Mouse (Mus musculus): ENCODE measurements at regions not wholly inside any gene's neighbourhood (a gene's known extent, or its start where the extent isn't known, plus 50 kb on each side); places are given as distances from the start of the nearest gene placed in this dataset.

- no peak for DNase-seq (ENCODE audit: low spot score in 2 of 2)
Observed at GRCm38 (mm10) chr7:111345117-111345516, 262.3 kb upstream of the Eif4g2 start.

GRCm38 (mm10) chr7:111337053-111337452 lies 254.2 kb upstream of the Eif4g2 start:
- DNase-seq (ENCODE audit: low spot score in 2 of 2), result no peak

- peak in 1 of 2 experiments; percentile 32 for DNase-seq (ENCODE audit: low spot score in 2 of 2)
Observed at GRCm38 (mm10) chr7:111322901-111323300, 240.1 kb upstream of the Eif4g2 start.

GRCm38 (mm10) chr7:111319917-111320316 lies 237.1 kb upstream of the Eif4g2 start:
- no peak for DNase-seq (ENCODE audit: low spot score in 2 of 2)

DNA sequence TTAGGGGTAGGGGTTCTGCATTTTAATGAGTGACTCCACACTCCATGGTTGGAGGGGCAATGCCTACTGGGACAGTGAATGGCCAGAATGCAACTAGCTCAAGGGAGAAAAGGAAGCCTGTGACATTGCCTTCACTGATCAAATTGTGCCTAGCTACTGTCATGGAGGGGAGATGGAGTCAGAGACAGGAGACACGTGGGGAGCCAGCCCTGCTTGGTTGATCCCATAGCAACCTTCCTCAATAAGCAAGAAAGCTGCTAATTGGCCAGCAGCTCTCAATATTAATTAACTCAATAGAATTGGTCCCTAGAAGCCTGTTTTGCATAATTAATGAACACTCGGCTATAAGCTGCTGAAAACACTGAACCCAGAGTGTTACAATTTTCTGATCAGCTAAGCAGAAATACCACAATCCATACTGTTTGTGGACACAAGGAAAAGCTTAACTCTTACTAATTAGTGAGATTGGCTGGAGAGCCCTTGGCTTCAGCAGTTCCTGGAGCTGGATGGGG lies 233.7 kb upstream of the Eif4g2 start:
- no peak for DNase-seq (ENCODE audit: low spot score in 2 of 2)

GRCm38 (mm10) chr7:111313921-111314320 lies 231.1 kb upstream of the Eif4g2 start:
- DNase-seq (ENCODE audit: low spot score in 2 of 2), result no peak

GRCm38 (mm10) chr7:111305196-111305595 lies 222.4 kb upstream of the Eif4g2 start:
- no peak for DNase-seq (ENCODE audit: low spot score in 2 of 2)

GRCm38 (mm10) chr7:111301791-111302488 lies 219.1 kb upstream of the Eif4g2 start:
- DNase-seq (ENCODE audit: low spot score in 2 of 2), result peak; percentile 34 to 65

DNA sequence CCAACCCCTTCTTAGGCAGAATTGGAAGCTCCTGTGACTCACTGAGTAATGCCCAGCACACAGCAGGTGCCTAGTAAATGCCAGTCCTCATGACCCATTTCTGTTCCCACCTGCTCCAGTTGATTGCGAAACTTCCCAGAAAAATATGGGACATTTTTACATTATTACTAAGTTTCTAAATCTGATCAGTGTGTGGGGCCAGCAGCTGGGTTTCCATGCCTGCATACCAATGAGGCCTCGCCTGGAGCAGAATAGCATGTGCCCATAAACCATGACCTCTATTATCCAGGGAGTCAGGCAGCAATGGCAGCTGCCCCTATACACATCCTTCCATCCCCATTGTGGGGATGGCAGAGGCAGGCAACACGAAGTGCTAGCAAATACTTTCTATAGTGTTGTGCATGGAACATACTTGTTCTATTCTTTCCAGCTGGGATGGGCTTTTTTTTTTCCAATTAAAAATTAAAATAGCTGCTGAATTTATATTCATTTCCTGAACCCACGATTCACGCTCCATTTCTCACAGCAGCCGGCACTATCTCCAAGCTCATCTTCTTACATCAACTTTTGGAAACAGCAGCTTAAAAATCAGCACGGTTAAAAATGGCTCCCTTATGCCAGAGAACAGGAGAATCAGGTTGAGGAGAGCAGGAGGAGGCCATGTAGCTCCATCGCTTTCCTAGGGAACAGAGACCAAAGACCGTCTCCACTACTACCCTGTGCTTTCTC lies 214.5 kb upstream of the Eif4g2 start:
- peak; percentile 29 to 31 for DNase-seq (ENCODE audit: low spot score in 2 of 2)

- no peak for DNase-seq (ENCODE audit: low spot score in 2 of 2)
Observed at GRCm38 (mm10) chr7:111283411-111283955, 200.7 kb upstream of the Eif4g2 start.

GRCm38 (mm10) chr7:111282314-111282713 lies 199.5 kb upstream of the Eif4g2 start:
- DNase-seq (ENCODE audit: low spot score in 2 of 2), result no peak

DNA sequence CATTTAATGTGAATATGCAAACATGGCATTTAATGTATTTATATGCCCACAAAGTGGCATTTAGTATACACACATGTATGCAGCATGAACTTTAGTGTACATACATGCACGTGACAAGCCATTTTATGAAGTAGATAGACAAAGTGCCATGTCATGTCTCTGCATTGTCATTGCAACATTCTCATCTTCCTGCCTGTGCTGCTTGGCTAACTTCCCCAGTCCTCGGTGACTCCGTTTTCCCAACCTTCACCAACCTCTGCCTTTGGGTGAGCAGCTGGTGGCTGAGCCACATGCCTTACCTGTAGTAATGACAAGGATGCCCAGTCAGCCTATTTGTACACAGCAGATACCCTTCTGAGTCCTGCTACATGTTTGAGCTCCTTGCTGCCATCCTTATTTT lies 194.9 kb upstream of the Eif4g2 start:
- DNase-seq (ENCODE audit: low spot score in 2 of 2), result no peak

DNA sequence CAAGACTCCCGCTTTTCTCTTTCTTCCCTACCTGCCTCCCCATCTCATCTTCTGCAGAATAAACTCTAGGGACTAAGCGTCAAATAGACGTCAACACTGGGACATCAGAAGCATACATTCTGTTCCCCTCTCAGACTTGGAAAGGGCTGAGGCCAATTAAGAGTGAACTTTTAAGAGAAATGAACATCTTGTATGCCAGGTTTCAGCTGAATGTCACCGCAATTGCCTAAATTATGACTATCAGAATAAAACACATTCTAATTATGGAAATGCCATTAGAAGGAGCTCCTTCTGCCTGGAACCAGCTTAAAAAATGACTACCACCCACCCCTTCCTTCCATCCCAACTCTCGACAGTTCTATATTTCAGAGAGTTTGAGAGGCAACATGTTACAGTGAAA lies 191.0 kb upstream of the Eif4g2 start:
- peak in 1 of 2 experiments; percentile 54 for DNase-seq (ENCODE audit: low spot score in 2 of 2)

DNA sequence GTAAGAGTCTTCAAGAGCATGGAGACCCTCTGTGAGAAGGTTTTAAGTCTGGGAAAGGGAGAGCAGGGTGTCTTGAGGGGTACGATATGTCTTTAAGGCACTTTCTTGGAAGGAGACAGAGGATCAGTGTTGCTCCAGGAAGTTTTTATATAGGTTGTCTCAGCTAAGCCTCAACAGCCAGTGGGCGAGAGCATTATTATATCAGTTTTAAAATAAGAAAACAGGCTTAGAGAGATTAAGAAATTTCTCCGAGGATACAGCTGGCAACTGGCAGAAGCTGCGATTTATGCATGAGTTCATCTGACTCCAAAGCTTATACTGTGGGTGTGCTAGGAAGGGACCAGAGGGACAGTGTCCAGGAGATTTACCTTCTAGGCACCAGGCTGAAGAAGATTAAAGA lies 188.0 kb upstream of the Eif4g2 start:
- no peak for DNase-seq (ENCODE audit: low spot score in 2 of 2)

GRCm38 (mm10) chr7:111268197-111268596 lies 185.4 kb upstream of the Eif4g2 start:
- DNase-seq (ENCODE audit: low spot score in 2 of 2), result no peak

DNA sequence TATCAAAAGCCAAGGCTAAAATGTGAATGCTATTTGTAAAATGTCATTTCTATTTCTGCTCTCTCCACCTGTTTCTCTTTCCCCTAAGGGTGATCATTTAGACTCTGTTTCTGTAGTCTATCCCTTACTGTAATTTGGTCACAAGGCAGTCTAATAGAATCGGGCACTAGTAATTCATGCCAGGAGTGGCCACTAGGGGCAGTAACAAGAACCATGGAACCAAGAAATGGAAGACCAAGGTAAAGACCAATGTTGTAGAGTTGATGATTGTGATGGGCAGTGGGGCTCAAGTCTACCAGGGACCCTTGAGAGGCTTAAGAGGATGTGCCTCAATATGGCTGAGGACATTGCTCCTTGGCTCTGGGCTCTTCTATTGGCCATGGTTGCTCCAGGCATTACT lies 180.5 kb upstream of the Eif4g2 start:
- DNase-seq (ENCODE audit: low spot score in 2 of 2), result no peak

- DNase-seq (ENCODE audit: low spot score in 2 of 2), result peak in 1 of 2 experiments; percentile 29
Observed at GRCm38 (mm10) chr7:111259630-111260574, 177.1 kb upstream of the Eif4g2 start.

GRCm38 (mm10) chr7:111257842-111258241 lies 175.0 kb upstream of the Eif4g2 start:
- no peak for DNase-seq (ENCODE audit: low spot score in 2 of 2)

DNA sequence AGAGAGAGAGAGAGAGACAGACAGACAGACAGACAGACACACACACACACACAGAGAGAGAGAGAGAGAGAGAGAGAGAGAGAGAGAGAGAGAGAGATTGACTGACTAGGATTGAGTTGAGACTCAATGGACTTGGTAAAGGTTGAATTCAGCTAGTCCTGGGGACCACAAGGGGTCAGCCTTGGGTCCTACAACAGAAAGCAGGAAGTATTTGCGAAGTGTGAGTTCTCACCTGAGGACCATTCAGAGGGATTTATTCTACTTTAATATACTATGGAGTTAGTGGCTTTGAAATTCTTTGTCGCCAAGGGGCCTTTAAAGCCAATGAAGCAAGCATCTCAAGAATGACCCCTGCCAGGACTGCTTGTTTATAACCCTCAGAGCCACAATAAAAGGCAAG lies 173.4 kb upstream of the Eif4g2 start:
- DNase-seq (ENCODE audit: low spot score in 2 of 2), result no peak

- DNase-seq (ENCODE audit: low spot score in 2 of 2), result peak; percentile 84
Observed at GRCm38 (mm10) chr7:111249606-111250005, 166.8 kb upstream of the Eif4g2 start.

GRCm38 (mm10) chr7:111245488-111245887 lies 162.7 kb upstream of the Eif4g2 start:
- peak in 1 of 2 experiments; percentile 65 for DNase-seq (ENCODE audit: low spot score in 2 of 2)
